Mouse (Mus musculus) heart, embryonic 12.5 days (tissue): Measurements from ENCODE around the gene Bcat2. TPM values are rescaled to one million over a fixed set of nuclear protein-coding genes. Genes with fewer than 3 reads are reported as not detected.
A peak's percentile ranks its signal among the peaks of the same experiment; 100 is the strongest.
"Not testable (repeated sequence)": the region's sequence is repeated elsewhere in the genome, so short reads cannot be mapped to it uniquely, and the experiment has no call there.

Experiments
- ATAC-seq: fragments of 200-750 bp; cut with Nextera tagmentation; 2 replicates; pipeline ENCODE4 v1.8.0; 2017; ENCODE audit warnings: moderate TSS enrichment, moderate library complexity; ENCODE audit not compliant: insufficient number of reproducible peaks, low FRiP score
- H3K27ac ChIP-seq: fragments of 300-500 bp; sonication (generic); 2 replicates; pipeline ENCODE4 v1.5.1; 2016; ENCODE audit warnings: mild to moderate bottlenecking, moderate library complexity; ENCODE audit not compliant: poor library complexity, severe bottlenecking
- H3K27me3 ChIP-seq: fragments of 300-500 bp; sonication (generic); replicated peaks from 2 replicates; pipeline ENCODE4 v1.6.1; 2016; ENCODE audit warnings: mild to moderate bottlenecking, moderate library complexity
- H3K36me3 ChIP-seq: fragments of 300-500 bp; sonication (generic); 2 replicates; pipeline ENCODE4 v1.6.1; 2016; ENCODE audit warnings: mild to moderate bottlenecking, moderate library complexity
- H3K4me1 ChIP-seq: fragments of 300-500 bp; sonication (generic); replicated peaks from 2 replicates; pipeline ENCODE4 v1.6.1; 2016; ENCODE audit warnings: mild to moderate bottlenecking
- H3K4me2 ChIP-seq: fragments of 300-500 bp; sonication (generic); 2 replicates; pipeline ENCODE4 v1.6.1; 2016; ENCODE audit warnings: mild to moderate bottlenecking, moderate library complexity
- H3K4me3 ChIP-seq: fragments of 300-500 bp; sonication (generic); 2 replicates; pipeline ENCODE4 v1.5.1; 2016; ENCODE audit warnings: mild to moderate bottlenecking
- H3K9ac ChIP-seq: fragments of 300-500 bp; sonication (generic); 2 replicates; pipeline ENCODE4 v1.6.1; 2016; ENCODE audit warnings: mild to moderate bottlenecking, moderate library complexity
- H3K9me3 ChIP-seq: fragments of 300-500 bp; sonication (generic); replicated peaks from 2 replicates; pipeline ENCODE4 v1.6.1; 2016; ENCODE audit warnings: mild to moderate bottlenecking, moderate library complexity
- WGBS: fragments of 180-500 bp; shearing (Covaris S2); methylation state at CpG from one replicate; pipeline ENCODE4 v1.1.7; 2016; 5-methylcytosine and 5-hydroxymethylcytosine counted together
- polyA plus RNA-seq: library from polyadenylated mRNA; unstranded; fragments of >200 nt; fragmentation: Nextera tagmentation; extraction: Ambion mirVana; gene quantifications from 2 replicates; pipeline ENCODE4 v1.2.1, GENCODE M21; 2016

Bcat2 gene
- polyA plus RNA-seq, 1 experiment from 2014 or later: 64.7 TPM

DNA sequence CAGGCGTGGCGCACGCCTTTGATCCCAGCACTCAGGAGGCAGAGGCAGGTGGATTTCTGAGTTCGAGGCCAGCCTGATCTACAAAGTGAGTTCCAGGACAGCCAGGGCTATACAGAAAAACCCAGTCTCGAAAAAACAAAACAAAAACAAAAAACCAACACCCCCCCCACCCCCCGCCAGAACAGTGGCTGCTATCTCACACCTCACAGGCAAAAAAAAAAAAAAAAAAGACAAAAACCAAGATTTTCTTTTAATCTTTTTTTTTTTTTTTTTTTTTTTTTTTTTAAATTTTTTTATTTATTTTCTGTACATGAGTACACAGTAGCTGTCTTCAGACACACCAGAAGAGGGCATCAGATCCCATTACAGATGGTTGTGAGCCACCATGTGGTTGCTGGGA lies 42.8 kb upstream of the Bcat2 start:
- H3K27ac ChIP-seq: peak overlapping the region; percentile 95; the same call in 1 of the 2 replicates
- H3K4me2 ChIP-seq: not testable (repeated sequence)
- WGBS: 74% methylated on average over 6 of the region's 6 CpGs

DNA sequence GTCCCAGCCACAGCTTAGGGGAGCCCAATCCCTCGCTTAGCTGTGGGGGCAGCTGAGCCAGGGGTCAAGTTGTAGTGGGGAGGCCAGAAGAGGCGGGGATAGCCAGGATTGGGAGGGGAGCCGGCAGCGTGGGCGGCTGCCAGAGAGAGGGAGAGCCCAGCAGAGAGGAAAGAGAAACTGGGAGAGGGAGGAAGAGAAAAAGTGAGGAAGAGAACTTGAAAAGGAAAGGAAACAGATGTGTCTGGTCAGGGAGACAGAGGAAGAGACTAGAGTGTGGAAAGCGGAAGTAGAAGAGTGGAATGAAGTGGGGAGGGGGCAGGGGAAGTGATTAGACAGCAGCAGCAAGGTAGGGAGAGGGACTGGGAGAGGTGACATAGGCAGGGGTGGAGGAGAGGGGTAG lies 40.5 kb upstream of the Bcat2 start:
- Histone ChIP-seq H3K4me2 (peak overlapping the region; percentile 20), H3K27me3 (peaks cover 3% of the 10 kb centered on the region; the same call in 1 of the 2 replicates), H3K4me1 (peaks cover 26% of the 10 kb centered on the region), H3K4me3 (no peak overlapping the region), H3K36me3 (peaks cover 1% of the 10 kb centered on the region), H3K27ac (peak overlapping the region; percentile 17; the same call in 1 of the 2 replicates), H3K9me3 (no peaks in the 10 kb centered on the region), H3K9ac (peak overlapping the region; percentile 56)
- 7% methylated on average over 6 of the region's 6 CpGs for WGBS
- ATAC-seq: no peak

More for the DNA sequence above, 42.8 kb upstream of the Bcat2 start:
- not testable (repeated sequence) for H3K9me3 ChIP-seq, ATAC-seq, H3K27me3 ChIP-seq, H3K9ac ChIP-seq, H3K4me3 ChIP-seq
- peaks cover 17% of the 10 kb centered on the region for H3K36me3 ChIP-seq
- H3K4me1 ChIP-seq: peaks cover 42% of the 10 kb centered on the region

DNA sequence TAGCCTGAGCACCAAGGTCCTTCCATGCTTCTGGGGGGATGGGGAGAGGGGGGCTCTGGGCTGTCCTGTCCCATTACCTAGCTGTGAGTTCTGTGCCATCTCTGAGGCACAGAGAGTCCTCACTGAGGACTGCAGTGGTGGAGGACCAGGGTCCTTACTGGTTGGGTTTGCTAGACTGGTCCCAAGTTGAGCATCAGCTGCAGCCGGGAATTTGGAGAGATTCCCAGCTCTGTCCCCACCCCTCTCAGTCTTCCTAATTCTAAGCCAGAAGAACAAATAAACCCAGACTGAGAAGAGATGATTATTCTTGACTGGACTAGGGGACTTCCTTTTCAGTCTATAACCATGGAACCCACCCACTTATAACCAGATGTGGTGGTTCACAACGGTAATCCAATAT lies 39.3 kb upstream of the Bcat2 start:
- H3K9ac ChIP-seq: 0 out of 2 replicates have a peak overlapping the region, but pooled peaks have one; percentile 9
- H3K9me3 ChIP-seq: no peaks in the 10 kb centered on the region
- peak overlapping the region; percentile 20 for H3K4me2 ChIP-seq
- H3K27ac ChIP-seq: no peak overlapping the region
- WGBS: 71% methylated on average over 2 of the region's 2 CpGs
- H3K36me3 ChIP-seq: no peaks in the 10 kb centered on the region
- H3K4me3 ChIP-seq: no peak overlapping the region; the same call in 1 of the 2 replicates
- H3K4me1 ChIP-seq: peaks cover 16% of the 10 kb centered on the region
- ATAC-seq: no peak
- peaks cover 3% of the 10 kb centered on the region; the same call in 1 of the 2 replicates for H3K27me3 ChIP-seq

DNA sequence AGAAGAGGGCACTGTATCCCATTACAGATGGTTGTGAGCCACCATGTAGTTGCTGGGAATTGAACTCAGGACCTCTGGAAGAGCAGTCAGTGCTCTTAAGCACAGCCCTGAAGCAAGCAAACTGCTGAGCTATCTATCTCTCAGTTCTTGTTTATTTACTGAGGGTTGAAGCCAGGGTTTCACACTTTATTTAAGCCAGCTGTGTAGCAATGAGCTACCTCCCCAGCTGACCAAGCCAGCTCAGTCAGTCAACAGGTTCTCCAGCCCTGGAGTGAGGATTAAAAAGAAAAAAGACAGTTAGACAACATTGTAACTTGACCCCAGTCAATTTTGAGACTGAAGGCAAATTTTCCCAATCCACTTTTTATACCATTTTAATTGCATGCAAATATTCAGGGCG lies 34.3 kb upstream of the Bcat2 start:
- Histone ChIP-seq H3K9ac (no peak overlapping the region), H3K36me3 (no peaks in the 10 kb centered on the region), H3K27ac (no peak overlapping the region), H3K4me2 (no peak overlapping the region), H3K4me3 (no peak overlapping the region), H3K4me1 (peaks cover 9% of the 10 kb centered on the region), H3K9me3 (no peaks in the 10 kb centered on the region), H3K27me3 (0 out of 2 replicates have a peak, but pooled peaks cover 3% of the 10 kb centered on the region)
- ATAC-seq: no peak
- 73% methylated on average over 1 of the region's 1 CpGs for WGBS

DNA sequence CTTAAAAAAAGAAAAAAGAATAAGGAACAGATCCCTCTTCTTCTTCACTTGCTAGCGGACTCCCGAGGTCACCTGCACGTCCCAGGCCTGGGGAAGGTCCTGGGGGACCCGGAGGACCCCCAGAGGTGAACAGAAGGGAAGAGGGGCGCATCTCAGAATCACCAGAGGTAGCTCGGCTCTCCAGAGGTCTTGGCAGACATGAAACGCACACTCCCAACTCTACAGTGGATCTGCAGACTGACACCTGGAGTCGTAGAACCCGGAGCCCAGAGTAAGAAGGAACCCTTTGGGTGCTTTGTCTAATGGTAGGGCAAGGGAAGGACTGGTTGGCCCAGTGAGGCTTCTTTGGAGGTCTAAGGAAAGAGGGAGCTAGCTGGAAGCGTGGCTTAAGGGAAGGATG lies 32.4 kb upstream of the Bcat2 start:
- no peaks in the 10 kb centered on the region for H3K36me3 ChIP-seq
- no peak for ATAC-seq
- peaks cover 9% of the 10 kb centered on the region for H3K4me1 ChIP-seq
- no peak overlapping the region for H3K27ac ChIP-seq
- no peaks in the 10 kb centered on the region for H3K9me3 ChIP-seq
- H3K4me2 ChIP-seq: peak overlapping the region; percentile 95
- 76% methylated on average over 10 of the region's 10 CpGs for WGBS
- peak overlapping the region; percentile 62 for H3K4me3 ChIP-seq
- H3K9ac ChIP-seq: peak overlapping the region; percentile 72
- no peaks in the 10 kb centered on the region for H3K27me3 ChIP-seq

DNA sequence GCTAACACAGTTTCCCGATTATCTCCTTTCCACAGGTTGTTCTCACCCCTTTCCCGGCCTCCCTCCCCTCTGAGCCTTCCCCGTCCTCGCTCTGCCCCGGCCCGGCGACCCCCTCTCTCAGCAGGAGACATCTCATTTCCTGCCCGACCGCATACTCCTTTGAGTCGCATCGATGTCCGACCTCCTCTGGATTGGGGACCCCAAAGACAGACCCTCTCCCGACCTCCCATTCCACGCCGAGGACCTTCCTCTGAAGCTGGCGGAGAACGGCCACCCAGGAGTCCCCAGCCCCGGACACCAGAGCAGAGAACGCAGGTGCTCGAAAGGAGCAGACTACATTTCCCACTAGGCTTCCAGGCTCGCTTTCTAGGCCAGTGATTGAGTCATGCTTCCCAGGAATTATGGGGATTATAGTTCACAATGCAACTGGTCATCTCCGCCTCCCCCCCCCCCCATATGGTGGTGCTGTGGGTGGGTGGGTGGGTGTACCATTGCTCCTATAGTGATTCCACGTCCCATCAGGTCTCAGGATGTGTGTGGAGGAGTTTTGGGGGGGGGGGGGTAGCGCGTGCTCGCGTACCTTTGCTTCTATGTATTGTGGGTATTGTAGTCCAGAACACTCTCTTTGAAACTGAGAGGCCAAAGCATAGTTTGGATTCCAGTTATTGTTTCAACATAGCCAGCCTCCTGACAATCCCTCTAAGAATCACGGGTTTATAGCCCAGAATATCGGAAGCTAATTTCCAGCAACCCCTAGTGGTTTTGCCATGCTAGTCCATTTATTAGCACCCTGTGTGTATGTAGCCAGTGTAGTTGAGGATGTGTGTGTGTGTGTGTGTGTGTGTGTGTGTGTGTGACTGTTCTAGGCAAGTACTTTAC lies 31.6 kb upstream of the Bcat2 start:
- peak overlapping the region; percentile 95 for H3K4me2 ChIP-seq
- H3K4me3 ChIP-seq: peak overlapping the region; percentile 62
- peak overlapping the region; percentile 72 for H3K9ac ChIP-seq
- peak; percentile 66 for ATAC-seq
- peaks cover 9% of the 10 kb centered on the region for H3K4me1 ChIP-seq
- WGBS: 3% methylated on average over 28 of the region's 29 CpGs
- H3K27ac ChIP-seq: no peak overlapping the region
- no peaks in the 10 kb centered on the region for H3K36me3 ChIP-seq
- H3K9me3 ChIP-seq: no peaks in the 10 kb centered on the region
- no peaks in the 10 kb centered on the region for H3K27me3 ChIP-seq

DNA sequence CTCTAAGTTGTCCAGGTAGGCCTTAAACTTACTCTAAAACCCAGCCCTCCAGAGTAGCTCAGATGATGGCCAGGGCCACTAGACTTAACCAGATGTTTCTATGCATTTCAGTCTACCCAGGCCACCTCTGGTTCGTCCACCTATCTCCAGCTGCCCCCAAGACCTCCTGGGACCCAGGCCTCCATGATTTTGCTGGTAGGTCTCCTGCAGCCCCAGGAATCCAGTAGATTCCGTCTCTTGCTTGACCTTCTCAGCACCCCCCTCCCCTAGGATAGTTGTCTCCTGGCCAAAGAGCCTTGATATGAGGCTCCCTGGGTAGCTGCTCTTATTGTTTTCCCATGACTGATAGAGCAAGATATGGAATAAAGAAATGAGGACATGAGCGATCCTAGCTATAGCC lies 30.9 kb upstream of the Bcat2 start:
- H3K27ac ChIP-seq: no peak overlapping the region
- H3K27me3 ChIP-seq: no peaks in the 10 kb centered on the region
- WGBS: 75% methylated on average over 3 of the region's 3 CpGs
- peaks cover 9% of the 10 kb centered on the region for H3K4me1 ChIP-seq
- no peak overlapping the region for H3K4me2 ChIP-seq
- H3K4me3 ChIP-seq: no peak overlapping the region
- no peak overlapping the region for H3K9ac ChIP-seq
- no peak for ATAC-seq
- no peaks in the 10 kb centered on the region for H3K36me3 ChIP-seq
- no peaks in the 10 kb centered on the region for H3K9me3 ChIP-seq

DNA sequence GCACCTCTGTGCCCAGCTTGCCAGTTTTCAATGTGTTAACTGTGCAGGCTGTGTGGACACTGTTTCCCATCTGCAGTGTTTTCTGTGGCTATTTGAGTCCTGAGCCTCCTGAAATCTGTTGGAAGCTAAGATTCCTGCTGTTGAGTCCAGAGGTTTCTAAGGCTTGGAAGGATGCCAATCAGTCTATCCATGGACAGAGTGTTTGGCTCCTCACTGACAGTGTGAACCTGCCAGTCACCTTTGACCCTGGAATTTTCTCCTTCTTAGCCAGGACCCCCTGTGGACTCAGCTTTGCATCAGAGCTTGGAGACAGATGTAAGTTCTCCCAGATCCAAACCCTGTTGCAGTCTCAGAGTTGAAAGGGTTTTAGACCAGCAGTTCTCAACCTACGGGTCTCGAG lies 29.7 kb upstream of the Bcat2 start:
- Histone ChIP-seq H3K9me3 (no peaks in the 10 kb centered on the region; the same call in 1 of the 2 replicates), H3K4me2 (no peak overlapping the region), H3K4me1 (peaks cover 9% of the 10 kb centered on the region), H3K9ac (no peak overlapping the region), H3K27me3 (no peaks in the 10 kb centered on the region), H3K27ac (no peak overlapping the region), H3K4me3 (no peak overlapping the region), H3K36me3 (no peaks in the 10 kb centered on the region)
- no peak for ATAC-seq
- WGBS: 72% methylated on average over 2 of the region's 2 CpGs

DNA sequence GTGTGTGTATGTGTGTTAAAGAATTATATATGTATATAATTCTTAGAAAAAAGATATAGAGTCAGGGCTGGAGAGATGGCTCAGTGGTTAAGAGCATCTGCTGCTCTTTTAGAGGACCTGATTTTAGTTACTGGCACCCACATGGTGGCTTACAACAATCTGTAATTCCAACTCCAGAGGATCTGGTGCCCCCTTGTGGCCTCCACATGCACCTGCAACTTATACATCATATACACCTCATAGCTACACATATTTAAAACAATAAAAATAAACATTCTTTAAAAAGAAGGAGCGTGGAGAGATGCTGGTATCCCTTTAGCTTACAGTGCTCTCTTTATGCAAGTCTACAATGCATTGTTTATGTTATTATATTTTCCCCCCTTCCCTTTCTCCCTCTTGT lies 25.4 kb upstream of the Bcat2 start:
- Histone ChIP-seq H3K27me3 (no peaks in the 10 kb centered on the region), H3K36me3 (no peaks in the 10 kb centered on the region), H3K27ac (no peak overlapping the region), H3K9me3 (no peaks in the 10 kb centered on the region; the same call in 1 of the 2 replicates), H3K4me2 (no peak overlapping the region), H3K4me1 (no peaks in the 10 kb centered on the region), H3K9ac (no peak overlapping the region), H3K4me3 (no peak overlapping the region)
- 84% methylated on average over 1 of the region's 1 CpGs for WGBS
- no peak for ATAC-seq

DNA sequence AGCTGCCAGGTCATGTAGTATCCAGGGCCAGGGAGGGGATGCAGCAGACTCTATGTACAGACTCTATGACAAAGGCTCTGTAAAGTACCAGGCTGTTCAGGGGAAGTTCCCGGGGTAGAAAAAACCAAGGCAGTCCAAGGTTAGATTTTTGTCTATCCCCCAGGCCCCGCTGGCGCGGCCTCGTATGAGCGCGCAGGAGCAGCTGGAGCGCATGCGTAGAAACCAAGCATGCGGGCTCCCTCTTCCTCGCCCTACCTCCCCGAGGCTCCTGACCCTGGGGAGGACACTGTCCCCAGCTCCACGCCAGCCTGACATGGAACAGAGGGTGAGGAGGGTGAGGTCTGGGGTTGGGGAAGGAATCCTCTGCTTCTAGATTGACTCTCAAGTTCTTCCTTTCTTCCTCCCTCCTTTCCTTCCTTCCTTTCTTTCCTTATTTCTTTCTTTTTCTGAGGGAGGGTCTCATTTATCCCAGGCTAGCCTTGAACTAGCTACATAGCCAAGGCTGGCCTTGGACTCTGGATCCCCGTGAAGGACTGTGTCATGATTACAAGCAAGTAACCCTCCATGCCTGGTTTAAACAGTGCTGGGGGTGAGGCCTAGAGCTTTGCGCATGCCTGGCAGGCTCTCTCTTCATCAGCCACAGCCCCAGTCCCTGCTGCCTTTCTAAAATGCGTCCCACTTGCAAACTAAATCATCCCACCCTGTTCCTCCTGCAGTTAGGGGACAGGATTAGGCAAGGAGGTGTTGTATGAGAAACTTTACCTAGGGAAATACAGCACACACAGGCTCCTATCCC lies 20.1 kb upstream of the Bcat2 start:
- Histone ChIP-seq H3K4me2 (no peak overlapping the region), H3K27ac (no peak overlapping the region), H3K9ac (no peak overlapping the region), H3K27me3 (0 out of 2 replicates have a peak, but pooled peaks cover 3% of the 10 kb centered on the region), H3K9me3 (no peaks in the 10 kb centered on the region), H3K4me1 (0 out of 2 replicates have a peak, but pooled peaks cover 12% of the 10 kb centered on the region), H3K4me3 (no peak overlapping the region), H3K36me3 (no peaks in the 10 kb centered on the region)
- 88% methylated on average over 16 of the region's 16 CpGs for WGBS
- ATAC-seq: no peak
